Mouse (Mus musculus): ENCODE data around the gene Fam83f. TPM values are rescaled to one million over a fixed set of nuclear protein-coding genes. Genes with fewer than 3 reads are reported as not detected.

Fam83f gene
- polyA plus RNA-seq (2015; fragmentation: Nextera tagmentation; extraction: Ambion mirVana), result 0.36 and 0.52 TPM in 2 replicates

- peaks cover 20% of the 10 kb centered on the region for H3K27me3 ChIP-seq (replicated peaks)
- peak within 1 kb of the TSS; percentile 65 for H3K4me2 ChIP-seq
- H3K27ac ChIP-seq, result peak within 1 kb of the TSS; percentile 2; the same call in 1 of the 2 replicates
- peak within 1 kb of the TSS; percentile 18; the same call in 1 of the 2 replicates for H3K9ac ChIP-seq
- peak within 1 kb of the TSS; percentile 36 for H3K4me3 ChIP-seq
- ATAC-seq (replicated peaks), result peak; percentile 39; the same call in 1 of the 2 replicates
- WGBS, result 5% methylated on average over 79 of the region's 85 CpGs
- peaks cover 14% of the 10 kb centered on the region for H3K4me1 ChIP-seq
- H3K36me3 ChIP-seq (replicated peaks), result no peaks in the 10 kb centered on the region
- H3K9me3 ChIP-seq, result 0 out of 2 replicates have a peak, but pooled peaks cover 3% of the 10 kb centered on the region
These were observed at the start of gene Fam83f for GRCm38 (mm10) chr15:80671295-80672252. Gene Fam83f (plus strand): TSS chr15:80671847.

GRCm38 (mm10) chr15:80623171-80623837 is 48.3 kb upstream of the Fam83f start:
- ATAC-seq (replicated peaks), result no peak
- 57% methylated on average over 8 of the region's 8 CpGs for WGBS
- H3K4me3 ChIP-seq, result no peak overlapping the region
- no peaks in the 10 kb centered on the region for H3K36me3 ChIP-seq (replicated peaks)
- H3K9me3 ChIP-seq, result no peaks in the 10 kb centered on the region
- no peaks in the 10 kb centered on the region for H3K4me1 ChIP-seq
- H3K27ac ChIP-seq, result no peak overlapping the region
- no peak overlapping the region for H3K4me2 ChIP-seq
- no peak overlapping the region for H3K9ac ChIP-seq
- H3K27me3 ChIP-seq (replicated peaks), result no peaks in the 10 kb centered on the region

GRCm38 (mm10) chr15:80626472-80626871 is 45.2 kb upstream of the Fam83f start:
- H3K9me3 ChIP-seq, result no peaks in the 10 kb centered on the region
- ATAC-seq (replicated peaks), result no peak
- H3K27ac ChIP-seq, result no peak overlapping the region
- no peak overlapping the region for H3K9ac ChIP-seq
- H3K27me3 ChIP-seq (replicated peaks), result no peaks in the 10 kb centered on the region
- H3K4me2 ChIP-seq, result no peak overlapping the region
- WGBS, result 54% methylated on average over 6 of the region's 6 CpGs
- H3K4me3 ChIP-seq, result no peak overlapping the region
- no peaks in the 10 kb centered on the region for H3K36me3 ChIP-seq (replicated peaks)
- H3K4me1 ChIP-seq, result peaks cover 7% of the 10 kb centered on the region

GRCm38 (mm10) chr15:80630147-80630546 is 41.5 kb upstream of the Fam83f start:
- Histone ChIP-seq H3K4me3 (no peak overlapping the region), H3K27ac (no peak overlapping the region), H3K9me3 (no peaks in the 10 kb centered on the region), H3K27me3 (replicated peaks) (no peaks in the 10 kb centered on the region), H3K9ac (no peak overlapping the region), H3K4me2 (no peak overlapping the region), H3K4me1 (peaks cover 7% of the 10 kb centered on the region), H3K36me3 (replicated peaks) (no peaks in the 10 kb centered on the region)
- 68% methylated on average over 7 of the region's 7 CpGs for WGBS
- ATAC-seq (replicated peaks), result no peak

GRCm38 (mm10) chr15:80630711-80631110 is 40.9 kb upstream of the Fam83f start:
- peaks cover 7% of the 10 kb centered on the region for H3K4me1 ChIP-seq
- no peak overlapping the region for H3K4me3 ChIP-seq
- H3K36me3 ChIP-seq (replicated peaks), result no peaks in the 10 kb centered on the region
- no peaks in the 10 kb centered on the region for H3K9me3 ChIP-seq
- H3K27ac ChIP-seq, result no peak overlapping the region
- H3K27me3 ChIP-seq (replicated peaks), result no peaks in the 10 kb centered on the region
- ATAC-seq (replicated peaks), result no peak
- H3K4me2 ChIP-seq, result 0 out of 2 replicates have a peak overlapping the region, but pooled peaks have one; percentile 2
- H3K9ac ChIP-seq, result no peak overlapping the region
- WGBS, result 40% methylated on average over 14 of the region's 14 CpGs

- H3K4me3 ChIP-seq, result no peak overlapping the region
- H3K9ac ChIP-seq, result no peak overlapping the region
- no peaks in the 10 kb centered on the region for H3K9me3 ChIP-seq
- no peak overlapping the region for H3K4me2 ChIP-seq
- 74% methylated on average over 2 of the region's 2 CpGs for WGBS
- peaks cover 7% of the 10 kb centered on the region for H3K4me1 ChIP-seq
- no peaks in the 10 kb centered on the region for H3K36me3 ChIP-seq (replicated peaks)
- H3K27me3 ChIP-seq (replicated peaks), result no peaks in the 10 kb centered on the region
- ATAC-seq (replicated peaks), result no peak
- H3K27ac ChIP-seq, result no peak overlapping the region
These were observed 40.3 kb upstream of the Fam83f start for GRCm38 (mm10) chr15:80631311-80631710.

- Histone ChIP-seq H3K9me3 (no peaks in the 10 kb centered on the region), H3K36me3 (replicated peaks) (no peaks in the 10 kb centered on the region), H3K4me3 (no peak overlapping the region), H3K27ac (no peak overlapping the region), H3K27me3 (replicated peaks) (no peaks in the 10 kb centered on the region), H3K9ac (no peak overlapping the region), H3K4me2 (no peak overlapping the region), H3K4me1 (peaks cover 7% of the 10 kb centered on the region)
- WGBS, result 89% methylated on average over 13 of the region's 13 CpGs
- no peak for ATAC-seq (replicated peaks)
These were observed 39.3 kb upstream of the Fam83f start for GRCm38 (mm10) chr15:80632280-80632893.

GRCm38 (mm10) chr15:80634391-80635193 is 37.1 kb upstream of the Fam83f start:
- no peaks in the 10 kb centered on the region for H3K36me3 ChIP-seq (replicated peaks)
- 60% methylated on average over 11 of the region's 11 CpGs for WGBS
- peaks cover 7% of the 10 kb centered on the region for H3K4me1 ChIP-seq
- no peak overlapping the region for H3K9ac ChIP-seq
- H3K9me3 ChIP-seq, result no peaks in the 10 kb centered on the region
- no peak overlapping the region for H3K4me3 ChIP-seq
- H3K4me2 ChIP-seq, result no peak overlapping the region
- ATAC-seq (replicated peaks), result no peak
- no peak overlapping the region for H3K27ac ChIP-seq
- no peaks in the 10 kb centered on the region for H3K27me3 ChIP-seq (replicated peaks)

- no peaks in the 10 kb centered on the region for H3K27me3 ChIP-seq (replicated peaks)
- no peak overlapping the region for H3K27ac ChIP-seq
- H3K36me3 ChIP-seq (replicated peaks), result no peaks in the 10 kb centered on the region
- no peak for ATAC-seq (replicated peaks)
- no peaks in the 10 kb centered on the region for H3K9me3 ChIP-seq
- H3K9ac ChIP-seq, result no peak overlapping the region
- no peak overlapping the region for H3K4me2 ChIP-seq
- H3K4me3 ChIP-seq, result no peak overlapping the region
- WGBS, result 67% methylated on average over 13 of the region's 13 CpGs
- H3K4me1 ChIP-seq, result no peaks in the 10 kb centered on the region
These were observed 34.8 kb upstream of the Fam83f start for GRCm38 (mm10) chr15:80636757-80637372.

- no peak for ATAC-seq (replicated peaks)
- 57% methylated on average over 11 of the region's 11 CpGs for WGBS
These were observed 32.5 kb upstream of the Fam83f start for GRCm38 (mm10) chr15:80639071-80639702.

GRCm38 (mm10) chr15:80639874-80640273 is 31.8 kb upstream of the Fam83f start:
- Histone ChIP-seq H3K9ac (no peak overlapping the region), H3K4me2 (no peak overlapping the region), H3K36me3 (replicated peaks) (no peaks in the 10 kb centered on the region), H3K27ac (no peak overlapping the region), H3K4me1 (no peaks in the 10 kb centered on the region), H3K9me3 (no peaks in the 10 kb centered on the region), H3K4me3 (no peak overlapping the region), H3K27me3 (replicated peaks) (no peaks in the 10 kb centered on the region)
- WGBS, result 82% methylated on average over 3 of the region's 3 CpGs
- no peak for ATAC-seq (replicated peaks)

More at GRCm38 (mm10) chr15:80639071-80639702, 32.5 kb upstream of the Fam83f start:
- Histone ChIP-seq H3K27ac (no peak overlapping the region), H3K4me2 (no peak overlapping the region), H3K9ac (no peak overlapping the region), H3K4me1 (no peaks in the 10 kb centered on the region), H3K27me3 (replicated peaks) (no peaks in the 10 kb centered on the region), H3K36me3 (replicated peaks) (no peaks in the 10 kb centered on the region), H3K4me3 (no peak overlapping the region), H3K9me3 (no peaks in the 10 kb centered on the region)
